Mouse (Mus musculus): Measurements from ENCODE around the gene Vwa8.

DNA sequence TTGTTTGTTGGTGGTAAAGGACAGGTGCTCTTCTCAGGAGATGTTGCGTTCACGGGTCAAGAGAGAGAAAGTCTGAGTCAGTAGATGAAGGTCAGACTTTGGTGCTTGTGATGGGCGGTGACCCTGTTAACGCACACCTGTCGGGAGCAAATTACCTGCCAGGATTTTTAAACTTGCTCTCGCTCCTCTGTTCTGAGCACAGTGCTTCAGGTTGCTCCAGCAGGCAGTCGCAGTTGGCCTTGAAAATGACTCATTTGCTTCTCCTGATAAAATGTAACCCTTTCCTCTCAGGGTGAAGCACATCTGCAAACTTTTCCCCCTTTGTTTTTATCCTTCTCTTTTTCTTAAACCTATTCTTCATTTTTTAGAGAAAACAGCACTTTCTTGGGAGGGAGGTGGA, 234.7 kb downstream of the Vwa8 start:
- no peak for TF ChIP-seq CTCF (IDR thresholded peaks at IDR 0.05; ENCODE audit: control insufficient read depth, insufficient read depth, insufficient read length)
- no peak for TF ChIP-seq CEBPB (IDR thresholded peaks at IDR 0.05; ENCODE audit: low read depth)
